Mouse (Mus musculus): ENCODE results near the gene Ugt2b34. TPM values are rescaled to one million over a fixed set of nuclear protein-coding genes. Genes with fewer than 3 reads are reported as not detected.
A peak's percentile ranks its signal among the peaks of the same experiment; 100 is the strongest.

The Ugt2b34 gene
- polyA plus RNA-seq (2015; fragmentation: Nextera tagmentation; extraction: Ambion mirVana), result 77.0 and 80.9 TPM in 2 replicates

DNA sequence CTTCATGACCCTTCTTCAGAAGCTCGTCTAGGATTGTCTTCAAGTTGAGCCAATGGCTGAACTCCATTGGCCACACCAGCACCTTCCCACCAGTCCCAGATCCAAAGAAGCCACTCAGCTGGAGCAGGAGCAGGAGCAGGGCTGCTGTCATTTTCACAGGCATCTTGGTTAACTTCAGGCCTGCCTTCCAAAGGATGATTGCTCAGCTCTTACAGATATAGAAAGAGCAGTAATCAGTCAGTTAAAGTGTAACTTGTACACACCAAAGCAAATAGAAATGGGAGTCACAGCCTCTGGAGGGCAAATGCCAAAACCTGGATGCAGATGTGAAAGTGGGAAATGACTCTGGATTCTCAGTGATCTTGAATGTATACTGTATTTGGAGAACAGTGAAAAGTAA, at the start of gene Ugt2b34:
Gene Ugt2b34, minus strand, starts transcription at position 180 of the 400 bp plus-strand sequence.
- 43% methylated on average over 1 of the region's 1 CpGs for WGBS
- Histone ChIP-seq H3K4me1 (ENCODE audit: control insufficient read depth, insufficient read depth, low read length) (no peaks in the 10 kb centered on the region), H3K4me2 (ENCODE audit: low read depth, low read length) (peak within 1 kb of the TSS; percentile 3), H3K9ac (ENCODE audit: low read length) (peak within 1 kb of the TSS; percentile 43; the same call in 1 of the 2 replicates), H3K36me3 (ENCODE audit: control insufficient read depth, insufficient read depth, low read length) (no peaks in the 10 kb centered on the region), H3K4me3 (replicated peaks; ENCODE audit: low read length) (peak within 1 kb of the TSS; percentile 43), H3K9me3 (replicated peaks; ENCODE audit: control insufficient read depth, low read length) (no peaks in the 10 kb centered on the region), H3K27me3 (ENCODE audit: control insufficient read depth, insufficient read depth, low read length) (no peaks in the 10 kb centered on the region), H3K27ac (ENCODE audit: low read length) (peak within 1 kb of the TSS; percentile 69)
- ATAC-seq (ENCODE audit: insufficient read depth, low FRiP score), result peak; percentile 78

DNA sequence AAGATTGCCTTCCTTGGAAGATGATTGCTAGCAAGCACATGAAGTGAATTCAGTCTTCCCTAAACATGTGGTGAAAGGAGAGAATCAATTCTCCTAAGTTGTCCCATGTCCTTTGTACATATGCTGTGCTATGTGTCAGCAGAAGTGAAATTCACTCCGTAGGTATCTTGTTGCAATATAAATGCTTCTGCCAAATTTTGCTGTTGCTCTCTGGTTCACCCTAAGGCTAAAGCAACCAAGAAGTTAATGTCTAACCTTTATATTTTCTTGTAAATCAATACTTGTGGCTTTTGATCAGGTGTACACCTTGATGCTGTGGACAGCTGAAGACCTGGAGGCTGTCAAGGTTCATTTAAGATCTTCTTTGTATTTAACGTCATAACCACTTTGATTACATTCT, 35.4 kb upstream of the Ugt2b34 start:
- H3K4me1 ChIP-seq (ENCODE audit: control insufficient read depth, insufficient read depth, low read length), result no peaks in the 10 kb centered on the region
- H3K27ac ChIP-seq (ENCODE audit: low read length), result no peak overlapping the region
- H3K4me3 ChIP-seq (replicated peaks; ENCODE audit: low read length), result no peak overlapping the region
- ATAC-seq (ENCODE audit: insufficient read depth, low FRiP score), result no peak
- no peak overlapping the region for H3K9ac ChIP-seq (ENCODE audit: low read length)
- H3K27me3 ChIP-seq (ENCODE audit: control insufficient read depth, insufficient read depth, low read length), result no peaks in the 10 kb centered on the region
- no peaks in the 10 kb centered on the region for H3K9me3 ChIP-seq (replicated peaks; ENCODE audit: control insufficient read depth, low read length)
- no peak overlapping the region for H3K4me2 ChIP-seq (ENCODE audit: low read depth, low read length)
- WGBS, result 69% methylated on average over 2 of the region's 2 CpGs
- no peaks in the 10 kb centered on the region for H3K36me3 ChIP-seq (ENCODE audit: control insufficient read depth, insufficient read depth, low read length)

DNA sequence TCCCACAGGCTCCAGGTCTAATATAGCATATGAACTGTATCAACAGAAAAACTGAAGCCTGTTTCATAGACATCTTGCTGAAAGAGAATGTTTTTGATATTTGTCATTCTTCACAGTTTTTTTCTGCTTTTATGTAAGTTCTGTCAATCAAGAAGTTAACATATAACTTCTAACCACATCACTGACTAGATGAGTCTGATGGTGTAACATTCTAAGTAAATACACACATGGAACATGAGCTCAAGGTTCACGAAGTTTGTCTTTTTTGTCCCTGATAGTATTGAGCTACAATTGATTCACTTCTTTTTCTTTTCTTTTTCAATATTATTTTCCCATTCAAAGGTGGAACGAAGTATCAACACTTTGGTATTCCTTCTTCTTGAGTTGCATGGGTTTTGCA, 19.7 kb upstream of the Ugt2b34 start, which contains the start of gene Ugt2b1:
Gene Ugt2b1, minus strand, starts transcription at position 105 of the 400 bp plus-strand sequence.
- no peaks in the 10 kb centered on the region for H3K4me1 ChIP-seq (ENCODE audit: control insufficient read depth, insufficient read depth, low read length)
- H3K9me3 ChIP-seq (replicated peaks; ENCODE audit: control insufficient read depth, low read length), result no peaks in the 10 kb centered on the region
- H3K9ac ChIP-seq (ENCODE audit: low read length), result no peak within 1 kb of the TSS
- no peak within 1 kb of the TSS for H3K4me3 ChIP-seq (replicated peaks; ENCODE audit: low read length)
- no peak for ATAC-seq (ENCODE audit: insufficient read depth, low FRiP score)
- 64% methylated on average over 2 of the region's 2 CpGs for WGBS
- no peaks in the 10 kb centered on the region for H3K36me3 ChIP-seq (ENCODE audit: control insufficient read depth, insufficient read depth, low read length)
- no peak within 1 kb of the TSS for H3K4me2 ChIP-seq (ENCODE audit: low read depth, low read length)
- H3K27me3 ChIP-seq (ENCODE audit: control insufficient read depth, insufficient read depth, low read length), result no peaks in the 10 kb centered on the region
- no peak within 1 kb of the TSS for H3K27ac ChIP-seq (ENCODE audit: low read length)

DNA sequence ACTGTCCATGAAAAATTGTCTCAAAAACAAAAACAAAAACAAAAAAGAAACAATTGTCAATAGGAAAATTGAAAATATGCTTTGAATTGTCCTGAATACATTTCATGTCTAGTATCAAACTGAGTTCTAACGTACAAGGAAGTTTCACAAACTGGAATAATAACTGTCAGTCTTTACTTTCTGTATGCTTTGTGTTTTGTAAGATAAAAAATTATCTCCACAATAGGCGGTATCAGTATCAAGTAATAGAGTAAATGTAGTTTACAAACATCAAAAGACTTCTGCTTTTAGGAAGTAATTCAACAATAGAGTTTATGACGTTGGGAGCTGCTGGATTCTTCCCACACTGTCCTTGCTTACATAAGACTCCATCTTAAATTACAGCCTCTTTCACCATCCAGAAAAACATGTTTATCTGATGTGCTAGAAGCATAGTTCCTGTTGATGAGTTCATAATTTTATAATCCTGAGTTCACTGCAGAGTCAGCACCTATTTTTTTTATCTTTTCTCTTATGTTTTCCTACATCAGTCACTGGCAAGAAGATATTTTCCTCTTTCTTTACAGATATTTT, 14.0 kb upstream of the Ugt2b34 start:
- H3K36me3 ChIP-seq (ENCODE audit: control insufficient read depth, insufficient read depth, low read length), result no peaks in the 10 kb centered on the region
- H3K27me3 ChIP-seq (ENCODE audit: control insufficient read depth, insufficient read depth, low read length), result no peaks in the 10 kb centered on the region
- ATAC-seq (ENCODE audit: insufficient read depth, low FRiP score), result no peak
- H3K4me1 ChIP-seq (ENCODE audit: control insufficient read depth, insufficient read depth, low read length), result no peaks in the 10 kb centered on the region
- 53% methylated on average over 3 of the region's 3 CpGs for WGBS
- H3K4me2 ChIP-seq (ENCODE audit: low read depth, low read length), result no peak overlapping the region
- H3K9ac ChIP-seq (ENCODE audit: low read length), result no peak overlapping the region
- no peaks in the 10 kb centered on the region for H3K9me3 ChIP-seq (replicated peaks; ENCODE audit: control insufficient read depth, low read length)
- no peak overlapping the region for H3K27ac ChIP-seq (ENCODE audit: low read length)
- H3K4me3 ChIP-seq (replicated peaks; ENCODE audit: low read length), result no peak overlapping the region

DNA sequence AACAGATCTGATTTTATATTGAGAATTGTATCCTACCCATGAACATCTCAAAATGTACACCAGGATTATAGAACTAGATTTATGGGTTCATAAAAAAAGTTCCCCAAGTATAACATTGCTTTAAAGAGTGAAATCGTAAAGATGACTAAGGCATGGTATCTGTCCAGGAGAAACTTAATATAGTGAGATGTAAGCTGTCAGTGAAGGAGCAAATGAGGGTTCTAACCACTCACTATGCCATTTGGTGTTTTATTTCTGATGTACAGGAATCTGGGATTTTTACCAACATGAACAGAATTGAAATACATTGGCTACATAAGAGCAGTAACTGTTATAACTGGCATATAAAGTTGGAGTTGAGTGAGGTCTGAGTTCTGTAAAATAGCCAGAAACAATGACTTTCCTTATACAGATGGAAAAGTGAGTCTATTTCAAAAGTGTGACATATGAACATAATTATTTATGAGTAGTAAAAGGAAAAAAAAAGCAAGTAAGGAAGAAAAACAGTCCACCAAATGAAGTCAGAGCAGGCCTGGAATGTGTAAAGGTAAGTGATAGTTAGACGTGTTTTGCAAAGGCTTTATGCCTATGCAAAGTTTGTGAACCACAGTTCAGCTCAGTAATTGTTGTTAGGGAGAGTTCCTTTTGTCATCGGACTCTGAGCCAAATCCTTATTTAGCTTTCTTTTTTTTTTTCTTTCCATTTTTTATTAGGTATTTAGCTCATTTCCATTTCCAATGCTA, 4.8 kb upstream of the Ugt2b34 start:
- H3K4me2 ChIP-seq (ENCODE audit: low read depth, low read length), result no peak overlapping the region
- ATAC-seq (ENCODE audit: insufficient read depth, low FRiP score), result no peak
- H3K9ac ChIP-seq (ENCODE audit: low read length), result no peak overlapping the region
- H3K36me3 ChIP-seq (ENCODE audit: control insufficient read depth, insufficient read depth, low read length), result no peaks in the 10 kb centered on the region
- no peaks in the 10 kb centered on the region for H3K4me1 ChIP-seq (ENCODE audit: control insufficient read depth, insufficient read depth, low read length)
- no peaks in the 10 kb centered on the region for H3K9me3 ChIP-seq (replicated peaks; ENCODE audit: control insufficient read depth, low read length)
- no peak overlapping the region for H3K4me3 ChIP-seq (replicated peaks; ENCODE audit: low read length)
- 66% methylated on average over 3 of the region's 3 CpGs for WGBS
- H3K27me3 ChIP-seq (ENCODE audit: control insufficient read depth, insufficient read depth, low read length), result no peaks in the 10 kb centered on the region
- H3K27ac ChIP-seq (ENCODE audit: low read length), result no peak overlapping the region

DNA sequence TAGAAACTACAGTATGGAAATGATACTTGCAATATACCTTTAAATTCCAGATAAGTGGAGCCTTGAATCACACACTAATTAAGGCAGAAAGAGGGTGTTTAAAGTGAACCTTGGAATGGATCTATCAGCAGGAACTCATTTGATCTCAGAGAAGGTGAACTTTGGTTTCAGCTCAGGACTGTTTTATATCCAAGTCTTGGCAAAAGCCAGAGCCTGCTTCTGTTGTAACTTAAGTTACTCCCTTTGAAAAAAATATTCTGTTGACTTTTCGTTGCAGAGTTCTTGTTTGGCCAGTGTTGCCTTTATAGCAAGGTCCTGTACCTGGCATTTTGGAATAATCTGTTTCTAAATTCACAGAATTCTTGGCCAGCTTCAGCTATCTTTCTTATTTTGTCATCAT, 4.0 kb upstream of the Ugt2b34 start:
- 46% methylated on average over 1 of the region's 1 CpGs for WGBS
- H3K27ac ChIP-seq (ENCODE audit: low read length), result 0 out of 2 replicates have a peak overlapping the region, but pooled peaks have one; percentile 27

DNA sequence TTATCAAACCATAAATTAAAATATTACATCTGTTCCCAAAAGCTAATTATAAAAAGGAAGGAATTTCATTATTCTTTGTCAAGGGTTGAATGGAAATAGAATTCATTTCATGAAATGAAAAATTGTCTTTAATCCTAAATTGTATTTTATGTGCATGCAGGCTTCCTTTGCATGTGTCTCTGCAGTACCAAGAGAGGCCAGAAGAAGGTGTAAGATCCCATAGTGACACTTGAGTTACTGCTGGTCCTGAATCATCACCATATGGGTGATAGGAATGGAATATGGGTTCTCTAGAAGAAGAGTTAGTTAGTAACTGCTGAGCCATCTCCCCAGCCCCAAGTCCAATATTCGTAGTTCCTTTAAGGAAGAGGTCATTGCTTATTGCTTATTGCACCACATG, 16.8 kb downstream of the Ugt2b34 start:
- ATAC-seq (ENCODE audit: insufficient read depth, low FRiP score), result no peak
- H3K9me3 ChIP-seq (replicated peaks; ENCODE audit: control insufficient read depth, low read length), result peaks cover 8% of the 10 kb centered on the region; the same call in 1 of the 2 replicates
- H3K27me3 ChIP-seq (ENCODE audit: control insufficient read depth, insufficient read depth, low read length), result no peaks in the 10 kb centered on the region
- no peak overlapping the region for H3K4me3 ChIP-seq (replicated peaks; ENCODE audit: low read length)
- no peak overlapping the region for H3K9ac ChIP-seq (ENCODE audit: low read length)
- 88% methylated on average over 1 of the region's 1 CpGs for WGBS
- H3K27ac ChIP-seq (ENCODE audit: low read length), result no peak overlapping the region
- no peaks in the 10 kb centered on the region for H3K4me1 ChIP-seq (ENCODE audit: control insufficient read depth, insufficient read depth, low read length)
- H3K4me2 ChIP-seq (ENCODE audit: low read depth, low read length), result no peak overlapping the region
- H3K36me3 ChIP-seq (ENCODE audit: control insufficient read depth, insufficient read depth, low read length), result peaks cover 7% of the 10 kb centered on the region; the same call in 1 of the 2 replicates

More for the DNA sequence above, 4.0 kb upstream of the Ugt2b34 start:
- Histone ChIP-seq H3K9me3 (replicated peaks; ENCODE audit: control insufficient read depth, low read length) (no peaks in the 10 kb centered on the region), H3K4me2 (ENCODE audit: low read depth, low read length) (no peak overlapping the region), H3K4me3 (replicated peaks; ENCODE audit: low read length) (no peak overlapping the region), H3K4me1 (ENCODE audit: control insufficient read depth, insufficient read depth, low read length) (no peaks in the 10 kb centered on the region), H3K9ac (ENCODE audit: low read length) (no peak overlapping the region), H3K27me3 (ENCODE audit: control insufficient read depth, insufficient read depth, low read length) (no peaks in the 10 kb centered on the region), H3K36me3 (ENCODE audit: control insufficient read depth, insufficient read depth, low read length) (no peaks in the 10 kb centered on the region)
- peak; percentile 69; the same call in 1 of the 2 replicates for ATAC-seq (ENCODE audit: insufficient read depth, low FRiP score)

DNA sequence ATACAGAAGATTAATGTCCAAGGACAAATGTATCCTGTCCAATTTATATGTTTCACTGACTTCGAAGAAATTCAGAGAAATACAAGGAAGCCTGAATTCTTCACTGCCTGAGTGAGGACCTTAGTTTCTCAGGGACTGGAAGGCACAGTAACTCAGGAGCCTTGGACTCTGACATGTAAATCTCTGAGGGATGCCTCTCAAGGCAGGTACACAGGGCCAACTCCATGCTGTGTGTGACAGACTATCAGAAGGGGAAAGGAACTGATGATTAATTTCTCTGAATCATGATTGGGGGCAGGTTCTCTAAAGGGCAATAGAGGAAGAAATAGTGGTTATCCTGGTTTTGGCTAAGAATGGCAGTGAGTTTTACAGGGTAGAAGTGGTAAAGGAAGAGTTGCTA, 18.3 kb downstream of the Ugt2b34 start:
- ATAC-seq (ENCODE audit: insufficient read depth, low FRiP score), result no peak
- no peaks in the 10 kb centered on the region for H3K9me3 ChIP-seq (replicated peaks; ENCODE audit: control insufficient read depth, low read length)
- H3K4me2 ChIP-seq (ENCODE audit: low read depth, low read length), result no peak overlapping the region
- no peak overlapping the region for H3K9ac ChIP-seq (ENCODE audit: low read length)
- no peaks in the 10 kb centered on the region for H3K36me3 ChIP-seq (ENCODE audit: control insufficient read depth, insufficient read depth, low read length)
- H3K4me1 ChIP-seq (ENCODE audit: control insufficient read depth, insufficient read depth, low read length), result no peaks in the 10 kb centered on the region
- H3K27ac ChIP-seq (ENCODE audit: low read length), result no peak overlapping the region
- no peak overlapping the region for H3K4me3 ChIP-seq (replicated peaks; ENCODE audit: low read length)
- WGBS, result 71% methylated on average over 1 of the region's 1 CpGs
- no peaks in the 10 kb centered on the region for H3K27me3 ChIP-seq (ENCODE audit: control insufficient read depth, insufficient read depth, low read length)

DNA sequence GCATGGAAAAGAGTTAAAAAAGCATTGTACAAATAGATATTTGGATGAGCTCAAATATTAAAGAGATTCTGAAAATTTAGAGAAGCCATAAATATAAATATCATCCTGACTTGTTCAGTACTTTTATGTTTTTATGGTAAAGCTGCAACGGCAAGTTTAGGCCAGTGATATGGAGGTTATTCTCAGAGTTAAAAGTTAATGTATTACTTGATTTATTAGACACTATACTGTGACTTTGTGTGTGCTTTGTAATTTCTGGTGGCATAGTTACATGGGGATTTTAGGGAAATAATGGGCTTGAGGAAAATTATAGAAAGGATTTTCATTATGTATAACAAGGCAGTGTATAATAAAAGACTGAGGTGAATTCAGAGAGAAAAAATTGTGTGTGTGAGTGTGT, 19.7 kb downstream of the Ugt2b34 start:
- Histone ChIP-seq H3K9ac (ENCODE audit: low read length) (no peak overlapping the region), H3K9me3 (replicated peaks; ENCODE audit: control insufficient read depth, low read length) (no peaks in the 10 kb centered on the region), H3K27ac (ENCODE audit: low read length) (no peak overlapping the region), H3K4me2 (ENCODE audit: low read depth, low read length) (no peak overlapping the region), H3K27me3 (ENCODE audit: control insufficient read depth, insufficient read depth, low read length) (no peaks in the 10 kb centered on the region), H3K4me3 (replicated peaks; ENCODE audit: low read length) (no peak overlapping the region), H3K36me3 (ENCODE audit: control insufficient read depth, insufficient read depth, low read length) (no peaks in the 10 kb centered on the region), H3K4me1 (ENCODE audit: control insufficient read depth, insufficient read depth, low read length) (no peaks in the 10 kb centered on the region)
- 58% methylated on average over 1 of the region's 1 CpGs for WGBS
- ATAC-seq (ENCODE audit: insufficient read depth, low FRiP score), result no peak

Data from stomach, embryonic 16.5 days (tissue).